Mouse (Mus musculus) B cell, adult (primary cell): Measurements from ENCODE around the gene Lmtk3. TPM values are rescaled to one million over a fixed set of nuclear protein-coding genes. Genes with fewer than 3 reads are reported as not detected.

Experiments
- total RNA-seq: library from RNA; stranded (reverse); gene quantifications from 4 replicates; pipeline ENCODE4 v1.2.4, GENCODE M21; 2023; ENCODE audit not compliant: inconsistent age

Gene Lmtk3
- 0.19 to 0.27 TPM (median 0.21 TPM) in 3 of 4 replicates, not detected in the other for total RNA-seq

DNA sequence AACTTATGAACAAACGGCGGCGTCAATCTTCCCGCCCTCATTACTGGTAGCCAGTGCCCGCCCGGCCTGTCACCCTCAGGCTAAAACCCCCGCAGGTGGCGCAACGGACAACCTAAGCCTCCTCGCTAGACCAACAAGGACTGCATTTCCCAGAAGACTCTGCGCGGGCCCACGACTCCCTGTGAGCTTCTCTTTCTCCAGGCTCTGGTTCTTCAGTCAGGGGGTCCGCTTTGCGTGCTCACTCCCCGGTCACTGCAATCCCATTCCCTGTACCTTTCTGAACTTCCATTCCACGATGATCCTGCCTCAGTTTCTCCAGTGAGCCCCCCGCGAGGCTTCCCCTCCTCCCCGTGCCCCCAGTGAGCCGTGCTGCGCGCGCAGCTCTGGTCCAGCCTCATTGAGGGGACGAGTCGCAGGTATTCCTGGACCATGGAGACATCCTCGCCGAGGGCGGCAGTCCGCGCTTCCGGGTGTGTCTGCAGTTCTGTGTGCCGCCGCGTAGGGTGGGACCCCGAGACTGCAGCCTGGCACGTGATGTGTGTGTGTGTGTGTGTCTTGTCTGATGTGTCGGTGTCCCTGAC is at the start of gene Lmtk3:
TSS of gene Lmtk3 (plus strand) at position 228 of the 581 bp plus-strand sequence.

DNA sequence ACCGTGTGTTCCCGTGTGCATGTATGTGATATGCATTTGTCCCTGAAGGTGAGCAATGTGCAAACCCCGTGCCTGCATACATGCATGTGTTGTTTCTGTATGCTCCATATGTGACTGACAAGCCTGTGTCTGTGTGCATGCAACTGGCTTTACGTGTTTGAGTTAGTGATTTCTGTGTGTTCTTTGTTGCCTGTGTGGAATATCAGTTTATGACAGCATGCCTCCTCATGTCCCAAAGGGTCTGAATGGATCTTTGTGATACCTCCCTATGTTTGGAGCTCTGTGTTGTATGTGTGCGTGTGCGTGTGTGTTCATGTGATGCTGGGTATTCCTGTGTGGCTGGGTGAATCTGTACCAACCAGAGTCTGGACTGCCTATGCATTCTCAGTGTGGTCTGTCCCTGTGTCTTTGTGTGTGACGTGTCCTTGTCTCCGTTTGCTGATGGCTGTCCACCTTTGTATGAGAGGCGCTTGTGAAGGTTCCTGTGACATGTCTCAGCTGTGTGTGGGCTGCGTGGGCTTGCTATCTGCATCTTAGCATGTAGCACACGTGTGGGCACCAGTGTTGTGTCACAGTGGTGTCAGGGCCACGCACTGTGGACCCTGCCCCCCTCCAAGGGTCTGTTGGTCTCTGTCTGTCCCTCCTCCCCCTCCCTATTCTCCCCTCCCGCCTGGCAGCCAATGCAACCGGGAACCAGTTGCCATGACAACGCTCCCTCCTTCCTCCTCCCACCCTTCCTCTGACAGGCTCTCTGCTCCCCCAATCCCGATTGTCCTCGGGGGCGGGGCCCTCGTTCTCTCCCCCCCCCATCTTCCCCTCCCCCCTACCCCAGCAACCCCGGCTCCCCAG is 1.2 kb downstream of the Lmtk3 start, which contains the start of gene Sult2b1:
TSS of gene Sult2b1 (minus strand) at position 146 of the 849 bp plus-strand sequence.

DNA sequence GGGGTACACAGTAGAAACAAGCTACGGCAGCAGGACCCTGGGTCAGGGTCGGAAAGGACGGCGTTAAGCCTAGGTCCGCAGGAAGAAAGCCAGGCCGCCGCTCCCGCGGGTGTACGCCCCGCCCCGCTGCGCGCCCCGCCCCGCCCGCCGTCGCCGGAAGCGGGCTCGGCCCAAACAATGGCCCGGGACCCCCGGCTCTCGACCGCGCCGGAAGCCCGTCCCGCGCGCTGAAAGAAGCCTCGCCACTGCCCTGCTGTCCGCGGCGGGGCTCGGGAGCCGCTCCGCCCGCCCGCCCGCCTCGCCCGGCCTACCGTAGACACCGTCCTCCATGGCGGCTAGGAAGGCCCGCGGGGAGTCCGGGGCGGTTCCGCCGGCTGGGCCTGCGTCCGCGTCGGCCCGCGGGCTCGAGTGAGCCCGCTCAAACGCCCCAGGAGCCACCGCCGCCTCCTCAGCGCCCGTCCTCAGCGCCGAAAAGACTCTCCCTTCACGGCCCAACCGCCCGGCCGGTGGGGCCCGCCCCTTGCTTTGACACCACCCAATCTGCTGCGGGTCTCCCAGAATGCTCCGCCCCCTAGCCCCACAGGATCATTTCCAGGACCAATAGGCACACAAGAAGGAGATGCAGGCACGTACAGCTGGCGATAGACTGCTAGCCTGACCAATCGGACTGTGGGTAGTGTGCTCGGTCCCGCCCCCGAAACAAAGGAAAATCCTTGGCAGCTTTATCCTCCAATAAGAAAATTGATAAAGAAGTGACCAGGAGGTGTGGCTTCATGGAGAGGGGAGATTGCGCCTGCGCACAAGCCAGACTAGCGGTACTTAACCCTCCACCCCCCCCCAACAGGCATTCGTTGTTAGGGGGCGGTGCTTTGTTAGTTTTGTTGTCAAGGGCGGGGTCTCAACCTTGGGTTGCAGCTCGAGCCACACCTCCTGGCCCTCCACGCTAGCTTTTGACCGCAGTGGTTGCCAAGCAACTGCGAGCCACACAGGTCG is 30.5 kb downstream of the Lmtk3 start, which contains the start of gene Cyth2:
TSS of gene Cyth2 (minus strand) at position 795 of the 993 bp plus-strand sequence.

DNA sequence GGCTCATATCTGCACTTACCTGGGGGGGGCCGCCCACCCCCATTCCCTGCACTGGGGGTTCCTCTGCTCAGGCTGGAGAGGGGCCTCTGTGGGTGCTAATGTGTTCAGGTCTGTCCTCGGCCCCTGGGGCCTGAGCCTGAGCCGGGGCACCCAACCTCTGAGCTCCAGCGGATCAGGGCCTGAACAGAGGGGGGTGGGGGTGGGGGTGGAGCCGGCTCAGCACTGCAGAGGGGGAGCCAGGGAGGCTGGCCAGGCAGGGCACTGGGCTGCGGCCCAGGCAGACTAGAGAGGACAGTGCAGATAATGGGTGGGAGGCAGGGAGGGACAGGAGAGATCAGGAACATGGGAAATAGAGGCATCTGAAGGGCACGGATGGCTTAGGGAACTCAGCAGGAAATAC is 41.1 kb downstream of the Lmtk3 start, which contains the start of gene Kcnj14:
TSS of gene Kcnj14 (minus strand) at position 185 of the 400 bp plus-strand sequence.

DNA sequence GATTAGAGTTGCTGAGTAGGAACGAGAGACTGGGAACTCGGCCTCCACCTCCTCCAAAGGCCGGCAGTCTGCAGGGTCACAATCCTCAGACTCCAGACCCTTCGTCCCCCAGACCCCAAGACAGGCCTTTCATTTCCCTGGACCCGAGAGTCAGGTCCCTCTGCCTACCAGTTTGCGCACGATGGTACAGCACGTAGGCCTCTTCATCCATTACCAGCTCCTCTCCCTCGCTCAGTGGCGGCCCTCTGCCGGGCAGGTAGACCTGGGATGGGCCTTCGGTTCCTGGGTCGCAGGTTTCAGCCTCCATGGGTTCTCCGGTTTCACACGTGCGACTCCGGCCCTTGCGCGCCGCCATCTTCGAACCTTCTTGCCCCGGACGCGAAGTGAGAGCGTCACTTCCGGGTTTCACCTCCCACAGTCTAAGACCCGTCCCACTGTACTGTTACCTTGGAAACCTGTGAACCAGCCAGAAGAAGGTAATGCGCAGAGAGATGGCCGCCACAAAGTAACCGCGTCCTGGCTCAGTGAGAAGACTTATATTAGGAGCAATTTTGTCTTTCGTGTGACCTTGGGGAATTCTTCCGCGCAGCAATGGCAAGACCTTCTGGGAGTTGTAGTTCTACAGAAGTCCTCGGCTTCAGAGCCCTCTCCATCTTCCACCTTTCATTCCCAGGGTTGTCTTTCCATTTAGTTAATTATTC is 47.0 kb downstream of the Lmtk3 start, which contains the start of gene Grwd1:
TSS of gene Grwd1 (minus strand) at position 518 of the 701 bp plus-strand sequence.

Other genes starting within 250 kb of the Lmtk3 start
- not detected in 4 replicates for gene Hsd17b14, start 228.8 kb upstream of the Lmtk3 start, total RNA-seq
- 27.1 to 39.9 TPM (median 32.9 TPM) in 4 replicates for gene Bcat2, start 213.6 kb upstream of the Lmtk3 start, total RNA-seq
- gene Fgf21, start 168.2 kb upstream of the Lmtk3 start, total RNA-seq: not detected in 4 replicates
- gene Fut1, start 166.4 kb upstream of the Lmtk3 start, total RNA-seq: not detected in 4 replicates
- gene Izumo1, start 161.9 kb upstream of the Lmtk3 start, total RNA-seq: not detected in 4 replicates
- 0.27 to 0.35 TPM in 2 of 4 replicates, not detected in the others for gene Rasip1, start 156.2 kb upstream of the Lmtk3 start, total RNA-seq
- not detected in 4 replicates for gene Mamstr, start 143.8 kb upstream of the Lmtk3 start, total RNA-seq
- gene Fut2, start 117.3 kb upstream of the Lmtk3 start, total RNA-seq: not detected in 4 replicates
- gene Ntn5, start 99.7 kb upstream of the Lmtk3 start, total RNA-seq: 0.42 TPM in 1 of 4 replicates, not detected in the others
- gene Sec1, start 89.3 kb upstream of the Lmtk3 start, total RNA-seq: 0.27 TPM in 1 of 4 replicates, not detected in the others
- not detected in 4 replicates for gene Car11, start 83.9 kb upstream of the Lmtk3 start, total RNA-seq
- 17.8 to 20.5 TPM (median 19.0 TPM) in 4 replicates for gene Dbp, start 78.7 kb upstream of the Lmtk3 start, total RNA-seq
- 2,003 to 2,338 TPM (median 2,227 TPM) in 4 replicates for gene Rpl18, start 68.3 kb upstream of the Lmtk3 start, total RNA-seq
- gene Sphk2, start 65.7 kb upstream of the Lmtk3 start, total RNA-seq: 30.8 to 37.6 TPM (median 33.8 TPM) in 4 replicates
- gene Fam83e, start 62.5 kb upstream of the Lmtk3 start, total RNA-seq: 0.77 to 1.7 TPM (median 1.3 TPM) in 4 replicates
- not detected in 4 replicates for gene Spaca4, start 57.9 kb upstream of the Lmtk3 start, total RNA-seq
- gene Sult2b1, start 931 bp downstream of the Lmtk3 start, total RNA-seq: 1.3 to 1.9 TPM in 2 of 4 replicates, not detected in the others
- 136 to 151 TPM (median 143 TPM) in 4 replicates for gene Cyth2, start 30.8 kb downstream of the Lmtk3 start, total RNA-seq
- 1.8 to 5.1 TPM (median 3.7 TPM) in 4 replicates for gene Kcnj14, start 41.0 kb downstream of the Lmtk3 start, total RNA-seq
- 26.1 to 38.5 TPM (median 31.5 TPM) in 4 replicates for gene Grwd1, start 47.2 kb downstream of the Lmtk3 start, total RNA-seq
- gene Kdelr1, start 89.0 kb downstream of the Lmtk3 start, total RNA-seq: 58.3 to 59.3 TPM (median 58.7 TPM) in 4 replicates
- gene Grin2d, start 94.6 kb downstream of the Lmtk3 start, total RNA-seq: 0.29 to 0.55 TPM (median 0.35 TPM) in 4 replicates
- not detected in 4 replicates for gene Syngr4, start 113.0 kb downstream of the Lmtk3 start, total RNA-seq
- gene Tmem143, start 113.2 kb downstream of the Lmtk3 start, total RNA-seq: 5.5 to 10.0 TPM (median 7.1 TPM) in 4 replicates
- 184 to 230 TPM (median 195 TPM) in 4 replicates for gene Emp3, start 137.7 kb downstream of the Lmtk3 start, total RNA-seq
- 5.8 to 10.9 TPM (median 8.7 TPM) in 4 replicates for gene Ccdc114, start 140.3 kb downstream of the Lmtk3 start, total RNA-seq
- not detected in 4 replicates for gene Abcc6, start 246.6 kb downstream of the Lmtk3 start, total RNA-seq
- 39.4 to 45.3 TPM (median 42.4 TPM) in 4 replicates for gene Nomo1, start 250.0 kb downstream of the Lmtk3 start, total RNA-seq